Mouse (Mus musculus): ENCODE measurements around the gene Hoxa7.

Hoxa7 gene

DNA sequence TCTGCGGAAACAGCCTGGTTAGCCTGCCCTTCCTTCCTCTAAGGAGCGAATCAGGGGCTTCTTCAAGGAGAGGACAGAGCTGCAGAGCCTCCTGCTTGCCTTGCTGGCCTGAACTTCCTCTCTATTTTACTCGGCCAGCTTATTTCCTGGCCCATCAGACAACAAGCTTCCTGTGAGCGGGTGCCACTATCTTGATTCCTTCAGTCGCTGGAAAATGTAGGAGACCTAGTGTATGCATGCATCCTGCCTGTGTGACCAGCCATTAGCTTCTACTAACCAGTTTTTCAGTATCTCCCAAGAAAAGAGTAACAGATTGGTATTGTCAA is 50.8 kb downstream of the Hoxa7 start:
- DNase-seq: no peak

GRCm38 (mm10) chr6:52170166-52170897 is 51.3 kb downstream of the Hoxa7 start:
- no peak for DNase-seq

- no peak for DNase-seq
Measured at GRCm38 (mm10) chr6:52169499-52170165, 52.0 kb downstream of the Hoxa7 start.

DNA sequence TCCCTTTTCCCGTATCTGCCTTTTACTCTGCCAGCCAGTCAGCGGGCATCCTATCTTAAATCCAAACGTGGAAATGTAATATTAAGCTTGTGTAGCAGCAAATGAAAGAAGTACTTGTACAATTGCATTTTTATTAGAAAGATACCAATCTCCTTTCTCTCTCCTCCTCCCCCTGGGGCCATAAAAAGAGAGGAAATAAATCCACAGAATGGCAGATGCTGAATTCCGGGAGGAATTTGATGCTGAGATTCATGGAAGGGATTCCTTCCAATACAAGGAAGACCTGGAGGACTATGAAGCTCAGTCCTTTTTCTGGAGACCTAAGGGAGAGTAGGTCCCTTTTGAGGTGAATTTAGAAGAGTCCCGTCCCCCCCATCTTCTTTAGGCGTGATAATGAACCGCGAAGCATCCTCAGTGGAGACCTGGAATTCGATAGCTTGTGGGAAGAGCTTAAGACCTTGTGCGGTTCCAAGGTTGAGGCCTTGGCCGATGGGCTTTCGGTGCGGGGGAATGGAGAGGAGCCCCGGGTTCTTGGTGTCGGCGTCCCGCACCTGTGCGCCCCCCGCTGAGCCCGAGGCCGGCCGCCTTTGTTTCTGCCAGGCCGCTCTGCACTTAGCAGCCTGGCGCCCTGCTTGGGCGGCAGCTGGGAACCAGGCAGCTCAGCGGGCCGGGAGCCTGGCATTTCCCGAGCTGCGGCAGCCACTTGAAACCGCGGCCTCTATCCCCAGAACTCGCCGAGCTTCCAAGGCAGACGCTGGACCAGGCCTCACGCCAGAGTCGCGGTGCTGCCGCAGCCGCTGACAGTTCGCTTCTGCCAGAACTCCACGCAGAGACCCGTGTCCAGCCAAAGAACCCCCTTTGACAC is 53.2 kb downstream of the Hoxa7 start:
- DNase-seq: no peak

DNA sequence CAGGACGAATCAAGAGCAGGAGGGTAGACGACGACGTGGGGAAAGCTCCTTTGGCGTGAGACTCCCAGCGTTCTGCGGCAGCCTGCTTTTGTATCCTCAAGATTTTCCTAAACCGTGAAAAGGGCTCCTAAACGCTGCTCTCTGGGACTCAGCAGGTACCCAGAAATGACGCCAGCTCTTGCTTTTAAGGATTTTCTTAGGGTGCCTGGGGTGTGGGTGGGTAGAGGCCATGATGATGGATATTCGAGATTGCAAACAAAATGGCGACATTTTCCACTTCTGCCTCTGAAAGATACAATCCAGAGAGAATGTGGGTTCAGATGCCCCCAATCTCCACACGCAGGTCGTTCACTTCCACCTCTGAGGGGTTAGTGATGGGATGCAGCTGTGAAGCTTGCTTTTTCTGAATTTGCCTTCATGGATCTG is 53.9 kb downstream of the Hoxa7 start:
- DNase-seq: no peak

- no peak for DNase-seq
Measured at GRCm38 (mm10) chr6:52167176-52167575, 54.5 kb downstream of the Hoxa7 start.

- no peak for DNase-seq
Measured at GRCm38 (mm10) chr6:52166431-52167077, 55.1 kb downstream of the Hoxa7 start.

DNA sequence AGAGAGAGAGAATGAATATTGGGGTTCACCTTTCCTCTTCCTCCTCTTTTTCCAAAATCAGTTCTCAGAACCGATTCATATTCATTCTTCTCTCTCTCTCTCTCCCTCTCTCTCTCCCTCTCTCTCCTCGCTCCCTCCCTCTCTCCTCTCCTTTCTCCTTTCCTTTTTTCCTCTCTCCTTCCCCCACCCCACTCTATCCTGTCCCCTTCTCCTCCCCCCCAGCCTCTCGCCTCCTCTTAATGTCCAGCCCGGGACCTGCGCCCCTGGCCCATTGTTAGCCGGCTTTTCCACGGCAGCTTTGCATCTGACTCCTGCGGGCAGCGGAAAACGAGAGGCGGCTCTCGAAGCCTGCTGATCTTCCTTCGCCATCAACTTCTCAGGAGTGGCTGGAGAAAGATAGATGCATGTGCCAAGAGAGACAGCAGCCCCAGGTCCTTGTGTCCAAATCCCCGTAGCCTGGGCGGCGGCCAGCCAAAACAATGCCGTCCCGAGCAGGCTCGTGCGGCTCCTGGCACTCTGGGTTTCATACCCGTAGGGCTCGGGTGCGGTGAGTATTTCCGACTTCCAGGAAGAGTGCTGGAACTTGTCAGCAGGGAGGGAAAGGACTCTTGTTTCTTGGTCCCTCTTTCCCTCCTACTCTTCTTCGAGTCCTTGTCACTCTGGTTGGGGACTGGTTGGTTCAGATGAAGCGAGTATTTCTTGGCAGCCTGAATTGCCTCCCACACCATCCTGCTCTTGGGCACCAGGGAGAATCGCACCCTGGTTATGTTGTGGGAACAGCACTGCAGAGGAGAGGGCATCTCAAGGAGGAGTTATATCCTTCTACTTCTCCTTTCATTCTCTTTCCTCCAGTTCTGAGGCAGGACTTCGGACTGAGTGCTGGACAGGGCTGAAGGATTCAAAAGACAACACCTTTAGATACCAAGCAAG is 55.9 kb downstream of the Hoxa7 start:
- no peak for DNase-seq

- DNase-seq: no peak
Measured at GRCm38 (mm10) chr6:52164626-52165440, 56.8 kb downstream of the Hoxa7 start, which contains the start of gene Hoxa2. Gene Hoxa2, minus strand, starts transcription at chr6:52164831.
